Mouse (Mus musculus) G1E (cell line): ENCODE measurements around the gene Klra10.

Experiments
- CTCF ChIP-seq: IDR thresholded peaks from 2 replicates; pipeline ENCODE4 v1.5.1; 2012; ENCODE audit warnings: low read depth, low read length, inconsistent platforms, mixed read lengths
- POLR2AphosphoS5 ChIP-seq: IDR thresholded peaks from 2 replicates; pipeline ENCODE4 v1.6.1; 2012; ENCODE audit warnings: low read depth, low read length, inconsistent platforms; ENCODE audit not compliant: insufficient replicate concordance

GRCm38 (mm10) chr6:130287984-130288649 is 6.4 kb upstream of the Klra10 start:
- TF ChIP-seq CTCF (no peak), POLR2AphosphoS5 (no peak)
